Mouse (Mus musculus): Measurements from ENCODE around the gene Rbm38. TPM values are rescaled to one million over a fixed set of nuclear protein-coding genes. Genes with fewer than 3 reads are reported as not detected.

Gene Rbm38
- polyA plus RNA-seq, 1 experiment from 2014 or later, result 25.8 TPM

Other genes starting within 250 kb of the Rbm38 start
- 41.6 and 43.6 TPM in 2 replicates for gene Bmp7, start 80.2 kb upstream of the Rbm38 start, polyA plus RNA-seq (2015; fragmentation: Nextera tagmentation; extraction: Ambion mirVana)
- 2.8 and 3.9 TPM in 2 replicates for gene Spo11, start 42.8 kb upstream of the Rbm38 start, polyA plus RNA-seq (2015; fragmentation: Nextera tagmentation; extraction: Ambion mirVana)
- gene Rae1, start 20.4 kb upstream of the Rbm38 start, polyA plus RNA-seq (2015; fragmentation: Nextera tagmentation; extraction: Ambion mirVana), result 137 and 148 TPM in 2 replicates
- 0.14 TPM in 1 of 2 replicates, not detected in the other for gene Ctcfl, start 99.0 kb downstream of the Rbm38 start, polyA plus RNA-seq (2015; fragmentation: Nextera tagmentation; extraction: Ambion mirVana)
- 0.22 TPM in 1 of 2 replicates, not detected in the other for gene Pck1, start 132.6 kb downstream of the Rbm38 start, polyA plus RNA-seq (2015; fragmentation: Nextera tagmentation; extraction: Ambion mirVana)
- gene Zbp1, start 198.4 kb downstream of the Rbm38 start, polyA plus RNA-seq (2015; fragmentation: Nextera tagmentation; extraction: Ambion mirVana), result 0.13 TPM in 1 of 2 replicates, not detected in the other